Mouse (Mus musculus) left cerebral cortex, adult 9 months (tissue): ENCODE results near the gene Kctd20.

Experiments used
- DNase-seq, 2 experiments: peaks; one replicate each; pipeline ENCODE4 v3.0.0; 2022; ENCODE audit warnings: low spot score in 2 of 2

The Kctd20 gene

DNA sequence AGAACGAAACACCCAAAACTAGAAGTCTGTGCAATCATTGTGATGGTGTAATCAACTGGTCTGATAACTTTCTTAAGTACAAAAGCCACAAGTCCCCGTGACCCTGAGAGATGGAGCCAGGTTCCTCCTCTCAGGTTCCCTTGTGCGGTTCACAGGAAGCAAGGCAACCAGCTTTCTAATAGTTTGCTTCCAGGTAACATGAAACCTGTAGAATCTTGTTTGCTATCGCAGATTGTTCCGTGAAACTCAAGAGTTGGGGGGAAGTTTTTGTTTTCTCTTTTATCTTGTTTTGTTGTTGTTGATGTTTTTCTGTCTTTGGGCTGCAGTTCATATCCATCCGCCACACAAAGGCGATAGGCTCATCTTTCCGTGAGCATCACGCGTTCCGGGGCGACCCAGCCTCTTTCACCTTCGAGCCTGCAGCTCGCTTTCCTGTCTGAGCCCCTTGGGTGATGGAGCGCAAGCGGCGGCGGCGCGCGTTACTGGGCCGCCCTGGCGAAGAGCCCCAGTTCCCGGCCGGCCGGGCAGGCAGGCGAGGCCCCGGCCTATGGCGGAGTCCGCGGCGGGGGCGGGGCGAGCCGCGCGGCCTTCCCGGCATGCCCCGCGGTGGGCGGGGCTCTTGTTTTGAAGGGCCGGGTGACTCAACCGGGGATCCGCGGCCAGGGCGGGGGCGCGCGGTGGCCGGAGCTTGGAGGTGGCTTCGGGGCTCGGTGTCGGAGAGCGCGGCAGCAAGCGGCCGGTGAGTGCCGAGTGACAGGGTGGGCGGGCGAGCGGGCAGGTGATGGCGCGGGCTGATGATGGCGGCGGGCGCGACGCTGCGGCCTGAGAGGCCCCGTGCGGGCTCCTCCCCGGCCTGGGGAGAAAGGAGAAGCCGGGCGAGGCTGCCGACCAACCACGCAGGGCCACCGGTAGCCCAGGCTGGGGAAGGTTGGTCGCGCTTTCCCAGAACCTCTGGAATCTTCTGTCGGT, at the start of gene Kctd20:
Gene Kctd20, plus strand, starts transcription at position 120 of the 969 bp plus-strand sequence.
- DNase-seq: peak; percentile 55 to 88

DNA sequence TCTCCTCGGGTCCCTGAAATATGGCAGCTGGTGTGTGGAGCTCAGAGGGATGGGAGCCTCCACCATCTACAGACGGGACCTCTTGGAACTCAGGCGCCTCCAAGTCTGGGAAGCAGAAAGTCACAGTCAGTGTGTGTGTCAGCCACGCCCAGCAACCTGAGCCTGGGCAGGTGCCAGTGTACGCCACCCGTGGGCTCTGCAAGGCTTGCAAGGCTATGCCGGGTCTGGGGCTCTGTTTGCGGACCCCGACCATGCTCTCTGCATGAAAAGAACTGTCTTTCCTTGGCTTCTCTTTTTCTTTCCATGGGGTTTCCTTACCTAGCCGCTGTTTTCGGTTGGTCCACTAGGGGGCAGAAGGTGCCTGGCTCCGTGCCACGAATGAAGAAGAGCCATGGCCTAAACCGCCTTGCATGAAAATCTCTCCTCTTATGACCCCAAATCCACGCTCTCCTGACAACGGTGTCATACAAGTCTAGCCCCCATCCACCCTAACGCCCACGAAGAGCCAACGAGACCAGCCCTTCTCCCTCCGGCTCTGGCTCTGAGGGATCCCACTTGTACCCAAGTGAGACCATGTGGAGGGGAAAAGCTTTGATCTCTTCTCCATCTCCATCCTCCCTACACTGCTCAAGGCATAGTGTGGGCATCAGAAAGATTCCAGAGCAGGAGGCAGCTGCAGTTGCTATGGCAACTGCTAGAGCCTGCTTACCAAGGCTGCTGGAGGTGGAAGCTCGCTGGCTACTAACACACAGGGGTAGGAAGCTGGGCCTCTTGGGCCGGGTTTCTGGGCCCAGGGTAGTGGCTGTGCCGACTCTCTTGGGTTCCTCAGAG, 47.0 kb upstream of the Kctd20 start:
- DNase-seq: peak; percentile 63 to 75

DNA sequence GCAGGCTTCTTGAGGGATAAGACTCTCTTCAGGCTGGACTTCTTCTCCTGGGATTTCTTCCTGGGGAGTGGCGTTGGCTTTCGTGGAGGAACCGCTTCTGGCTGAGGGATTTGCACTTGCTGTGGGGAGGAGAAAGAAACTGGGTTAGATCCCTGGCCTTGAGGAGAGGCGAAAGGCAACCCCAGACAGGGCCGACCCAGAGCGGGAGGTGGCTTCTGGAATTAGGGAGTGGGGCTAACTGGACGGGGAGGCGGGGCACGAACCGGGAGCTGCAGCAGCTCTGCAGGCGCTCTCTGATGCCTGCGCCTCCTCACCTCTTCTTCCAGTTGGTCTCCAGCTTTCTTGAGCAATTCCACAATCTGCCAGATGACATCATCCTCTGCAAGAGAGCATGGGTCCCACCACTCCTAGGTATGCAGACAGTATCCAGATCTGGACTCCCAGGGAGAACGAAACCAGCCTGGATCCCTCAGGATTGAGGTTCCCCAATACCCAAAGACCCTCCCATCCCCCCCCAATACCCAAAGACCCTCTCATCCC, 46.3 kb upstream of the Kctd20 start:
- DNase-seq: peak in 1 of 2 experiments; percentile 31

DNA sequence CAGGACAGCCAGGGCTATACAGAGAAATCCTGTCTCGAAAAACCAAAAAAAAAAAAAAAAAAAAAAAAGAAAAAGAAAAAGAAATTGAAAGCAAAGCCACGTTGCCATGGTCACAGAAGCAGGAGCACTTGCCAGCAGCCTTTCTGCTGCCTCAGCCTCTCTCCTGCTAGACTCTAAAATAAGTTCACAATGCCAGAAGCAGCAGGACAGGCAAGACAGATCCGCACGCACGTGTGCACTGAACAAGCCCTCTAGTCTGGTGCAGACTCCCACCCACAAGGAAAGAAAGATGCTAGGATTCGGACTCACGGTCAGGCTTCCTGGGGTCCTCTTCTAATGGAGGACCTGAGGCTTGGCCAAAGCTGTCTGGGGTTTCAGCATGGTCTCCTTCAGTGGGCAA, 43.8 kb upstream of the Kctd20 start:
- DNase-seq: peak; percentile 59 to 72

DNA sequence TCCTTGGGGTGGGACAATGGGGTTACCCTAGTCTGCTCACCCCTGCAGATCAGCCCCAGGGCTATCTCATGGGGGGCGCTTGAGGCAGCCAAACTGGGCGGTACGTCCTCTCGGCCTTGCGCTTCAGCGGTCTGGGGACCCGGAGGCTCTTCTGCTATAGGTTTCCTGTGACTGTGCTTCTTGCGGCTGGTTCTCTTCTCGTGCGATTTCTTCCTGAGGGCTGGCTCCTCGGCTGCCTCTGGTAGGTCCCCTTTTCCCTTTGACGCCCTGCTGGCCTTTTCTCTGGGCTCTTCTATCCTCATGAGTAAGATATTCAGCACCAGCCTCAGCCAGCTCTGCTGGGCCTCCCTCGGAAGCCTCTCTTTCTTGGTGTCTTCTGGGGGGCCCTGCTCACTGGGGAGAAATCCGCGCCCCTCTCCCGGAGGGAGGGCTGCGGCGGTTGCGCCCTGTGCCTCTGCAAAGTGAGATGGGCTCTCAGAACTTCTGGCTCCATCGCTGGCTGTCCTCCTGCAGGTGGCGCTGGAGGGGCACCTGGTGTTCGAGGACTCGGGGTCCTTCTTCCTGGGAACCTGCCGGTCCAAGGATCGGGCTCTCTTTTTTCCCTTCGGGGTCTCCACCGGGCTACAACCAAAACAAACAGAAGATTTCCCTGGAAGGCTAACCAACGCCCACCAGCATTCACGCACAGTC, 42.4 kb upstream of the Kctd20 start:
- DNase-seq: no peak

DNA sequence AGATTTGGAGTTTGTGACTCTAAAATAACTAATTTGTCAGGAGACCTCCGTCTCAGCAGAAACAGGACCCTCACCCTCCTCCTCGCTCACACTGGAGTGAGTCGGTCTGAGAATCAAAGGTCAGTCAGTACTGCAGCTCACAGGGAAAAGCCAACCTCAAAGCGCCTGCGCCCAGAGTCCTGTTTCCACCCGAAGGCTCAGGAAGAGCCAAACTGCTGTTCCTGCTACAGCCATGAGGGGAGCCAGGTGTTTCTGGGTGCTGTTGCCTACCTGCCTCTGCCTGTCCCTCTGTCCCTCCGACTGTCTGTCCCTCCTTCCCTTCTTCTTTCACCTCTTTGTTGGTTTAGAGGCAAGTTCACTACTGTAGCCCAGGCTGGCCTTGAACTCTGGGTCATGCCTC, 41.6 kb upstream of the Kctd20 start:
- DNase-seq: no peak

DNA sequence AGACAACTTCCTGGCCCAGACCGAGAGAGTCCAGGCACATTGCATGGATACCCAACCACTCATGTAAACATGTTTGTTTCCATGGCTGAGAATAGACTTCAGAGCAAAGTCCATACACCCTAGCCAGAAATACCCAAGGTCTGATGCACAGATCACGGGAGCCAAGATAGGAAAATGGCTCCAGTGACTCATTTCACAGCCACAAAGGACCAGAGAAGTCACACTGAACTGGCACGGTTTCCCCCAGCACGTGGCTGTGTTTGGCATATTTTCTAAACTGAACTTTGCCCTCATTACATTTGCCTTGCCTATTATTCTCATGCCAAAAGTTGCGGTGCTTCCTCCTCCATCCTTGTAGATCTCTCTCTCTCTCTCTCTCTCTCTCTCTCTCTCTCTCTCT, 38.5 kb upstream of the Kctd20 start:
- DNase-seq: no peak

DNA sequence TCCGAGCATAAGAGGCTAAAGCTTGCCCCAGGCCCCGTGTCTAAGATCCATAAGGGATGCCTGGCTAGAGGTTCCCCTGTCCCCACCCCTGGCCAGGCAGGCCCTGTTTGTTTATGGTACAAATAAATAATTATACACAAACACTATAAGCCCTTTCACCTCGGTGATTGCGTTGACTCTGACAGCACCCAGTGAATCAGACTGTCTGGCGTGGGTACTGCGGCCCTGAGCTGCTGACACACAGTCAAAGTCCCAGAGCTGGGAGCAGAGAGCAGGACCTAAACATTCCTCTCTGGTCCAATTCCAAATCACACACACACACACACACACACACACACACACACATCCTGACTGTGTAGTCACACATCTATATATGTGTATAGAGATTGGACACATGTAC, 37.8 kb upstream of the Kctd20 start:
- no peak for DNase-seq

DNA sequence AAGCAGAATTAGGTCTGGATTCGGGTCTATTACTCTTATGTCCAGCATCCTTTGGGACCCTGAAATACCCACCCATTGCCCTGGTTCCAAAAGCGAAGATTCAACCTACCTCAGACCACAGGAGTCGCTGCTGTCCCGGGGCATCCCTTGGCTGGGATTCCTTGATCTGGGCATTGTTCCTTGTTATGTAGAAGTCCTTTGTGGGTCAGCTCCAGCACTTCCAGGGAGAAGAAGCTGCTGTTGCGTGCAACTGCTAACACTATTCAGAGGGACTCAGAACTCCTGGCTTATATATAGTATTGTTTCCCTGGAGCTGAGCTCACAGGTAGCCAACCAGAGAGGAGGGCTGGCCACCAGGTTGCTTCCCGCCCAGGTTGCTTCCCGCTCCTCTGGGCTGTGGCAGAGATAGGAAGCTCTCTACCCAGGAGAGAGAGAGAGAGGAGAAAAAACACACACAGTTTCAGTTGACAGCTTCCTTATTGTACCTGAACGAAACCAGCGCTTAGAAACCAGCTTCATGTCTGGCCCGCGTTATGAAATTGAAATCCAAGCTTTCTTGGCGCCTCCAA, 36.6 kb upstream of the Kctd20 start, which contains the start of gene 4930539E08Rik:
Gene 4930539E08Rik, minus strand, starts transcription at position 265 of the 569 bp plus-strand sequence.
- no peak for DNase-seq

DNA sequence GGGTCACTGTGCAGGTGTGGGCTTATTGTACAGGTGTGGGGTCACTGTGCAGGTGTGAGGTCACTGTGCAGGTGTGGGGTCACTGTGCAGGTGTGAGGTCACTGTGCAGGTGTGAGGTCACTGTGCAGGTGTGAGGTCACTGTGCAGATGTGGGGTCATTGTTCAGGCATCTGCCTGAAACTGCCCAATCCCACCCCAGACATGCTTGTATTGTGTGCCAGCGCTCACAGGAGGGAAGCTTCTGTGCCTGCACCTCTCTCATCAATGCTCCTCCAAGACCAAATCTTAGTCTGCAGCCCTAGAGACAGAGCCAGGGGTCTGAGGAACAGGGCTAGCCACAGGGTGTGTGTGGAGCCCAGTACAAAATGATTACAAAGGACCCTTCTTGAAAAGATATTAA, 35.2 kb upstream of the Kctd20 start:
- no peak for DNase-seq

DNA sequence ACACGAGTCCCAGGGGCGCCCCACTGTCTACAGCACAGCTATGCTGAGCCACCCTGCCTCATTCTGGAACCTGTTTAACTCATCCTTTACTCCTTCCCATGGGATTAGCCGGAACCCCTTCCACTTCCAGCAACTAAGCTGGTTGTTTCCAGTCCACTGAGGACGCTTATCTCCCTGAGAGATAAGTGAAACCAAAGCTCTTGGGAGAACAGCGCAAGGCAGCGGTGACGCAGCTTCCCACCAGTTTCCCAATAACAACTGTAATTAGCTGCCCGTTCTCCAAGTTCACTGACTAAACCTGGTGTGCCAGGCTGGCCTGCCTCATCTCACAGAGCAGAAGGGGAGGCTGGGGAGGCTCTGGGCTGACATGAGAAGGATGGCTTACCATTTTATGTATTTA, 30.7 kb upstream of the Kctd20 start:
- no peak for DNase-seq

DNA sequence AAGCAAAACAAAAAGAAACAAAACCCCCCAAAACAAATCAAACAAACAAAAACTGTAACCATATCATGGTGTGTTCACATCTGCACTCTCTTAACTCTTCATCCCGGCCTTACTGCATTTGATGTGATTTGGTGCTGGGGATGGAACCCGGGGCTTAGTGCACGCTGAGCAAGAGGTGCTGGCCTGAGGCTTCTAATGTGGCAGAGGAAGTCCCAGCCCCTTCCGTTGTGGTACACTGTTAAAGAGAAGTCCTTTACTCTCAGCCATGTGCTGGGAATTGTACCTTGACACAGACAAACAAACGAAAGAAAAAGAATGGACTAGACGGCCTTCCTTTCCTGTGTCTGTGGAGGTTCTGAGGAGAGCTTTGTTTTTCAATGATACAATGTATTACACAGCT, 29.7 kb upstream of the Kctd20 start:
- no peak for DNase-seq

DNA sequence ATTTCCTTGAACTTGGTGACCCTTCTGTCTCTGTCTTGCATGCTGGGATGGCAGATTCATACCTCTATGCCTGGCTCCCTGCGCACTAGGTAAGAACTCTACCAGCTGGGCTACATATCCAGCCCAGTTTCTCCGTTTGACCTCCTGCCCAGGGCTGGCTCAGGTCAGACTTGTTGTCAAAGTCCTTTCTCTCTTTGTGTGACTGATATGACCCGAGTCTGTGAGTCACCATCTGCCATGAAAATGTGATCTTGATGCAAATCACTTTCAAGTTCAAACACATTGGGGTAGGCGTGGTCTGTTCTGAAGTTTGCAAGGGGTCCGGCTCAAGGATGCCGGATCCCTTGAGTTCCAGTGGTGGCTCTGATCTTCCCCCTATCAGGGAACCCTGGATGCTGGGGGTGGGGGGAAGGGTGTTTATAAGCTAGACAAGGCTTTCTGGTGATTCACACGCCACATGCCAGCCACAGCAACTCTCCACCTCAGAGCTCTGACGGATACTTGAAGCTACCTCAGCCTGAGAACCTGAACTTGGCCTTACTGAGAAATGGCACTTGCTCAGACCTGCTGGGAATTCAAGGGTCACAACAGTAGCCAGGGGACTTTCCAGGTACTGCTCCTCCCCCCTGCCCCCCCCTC, 26.7 kb upstream of the Kctd20 start:
- DNase-seq: no peak

DNA sequence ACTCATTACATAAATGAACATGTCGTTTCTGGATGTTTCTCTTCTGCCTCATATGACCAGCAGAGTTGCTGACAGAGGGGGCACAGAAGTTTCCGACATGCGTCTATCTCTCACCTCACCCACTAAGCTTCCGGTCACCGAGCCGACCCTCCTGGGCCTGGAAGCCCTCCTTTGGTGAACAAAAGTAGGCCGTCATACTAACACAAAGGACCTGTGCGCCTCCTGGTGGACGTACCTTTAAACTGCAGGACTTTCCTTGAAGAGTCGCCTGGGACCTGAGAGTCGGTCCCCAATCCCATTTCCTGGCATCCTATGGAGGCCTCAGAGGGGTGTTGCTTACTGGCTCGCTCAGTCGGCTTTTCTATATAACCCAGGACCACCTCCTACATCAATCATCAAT, 25.4 kb upstream of the Kctd20 start:
- peak in 1 of 2 experiments; percentile 88 for DNase-seq

DNA sequence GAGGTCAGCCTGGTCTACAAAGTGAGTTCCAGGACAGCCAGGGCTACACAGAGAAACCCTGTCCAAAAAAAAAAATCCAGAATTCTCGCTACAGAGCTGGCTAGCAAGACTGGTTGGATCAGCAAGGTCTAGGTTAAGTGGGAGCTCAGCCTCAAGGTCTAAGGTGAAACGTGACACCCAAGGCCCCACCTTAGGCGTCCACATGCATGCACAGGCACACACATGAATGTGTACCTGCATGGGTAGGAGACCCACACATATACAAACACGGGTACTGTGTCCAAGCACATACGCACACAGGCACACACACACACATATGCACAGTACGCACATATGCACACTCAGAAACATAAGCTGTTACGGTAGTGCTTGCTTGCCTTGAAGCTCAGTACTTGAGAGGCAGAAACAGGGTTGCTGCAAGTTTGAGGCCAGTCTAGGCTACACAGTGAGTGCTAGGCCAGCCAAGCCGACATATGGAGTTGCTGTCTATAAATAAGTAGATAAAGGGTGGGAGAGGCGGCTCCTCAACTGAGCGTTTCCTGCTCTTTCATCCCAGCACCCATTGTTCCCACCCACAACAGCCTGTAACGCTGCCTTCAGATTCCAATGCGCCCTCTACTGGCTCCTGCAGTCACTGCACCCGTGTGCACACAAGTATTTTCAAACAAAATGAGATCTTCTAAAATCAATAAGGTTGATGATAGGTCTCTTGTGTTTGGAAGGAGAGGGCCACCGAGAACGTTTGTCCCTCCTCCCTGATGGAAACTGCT, 24.7 kb upstream of the Kctd20 start:
- DNase-seq: no peak

DNA sequence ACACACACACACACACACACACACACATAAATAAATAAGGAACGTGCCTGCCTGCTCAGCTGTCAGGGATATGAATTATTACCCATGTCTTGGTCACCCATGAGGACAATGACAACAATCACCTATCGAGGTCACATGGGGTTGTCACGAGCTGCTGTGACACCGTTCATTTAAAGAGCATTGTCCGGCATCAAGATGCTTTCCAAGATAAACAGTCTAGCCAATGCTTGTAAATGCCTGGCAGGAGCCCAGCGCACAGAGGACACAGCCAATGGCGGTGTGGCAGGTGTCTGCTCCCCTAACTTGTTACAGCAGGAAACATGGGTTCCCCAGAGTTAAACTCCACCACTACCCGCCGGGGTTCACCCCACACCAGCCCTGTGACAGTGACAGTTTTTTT, 23.7 kb upstream of the Kctd20 start:
- DNase-seq: no peak

DNA sequence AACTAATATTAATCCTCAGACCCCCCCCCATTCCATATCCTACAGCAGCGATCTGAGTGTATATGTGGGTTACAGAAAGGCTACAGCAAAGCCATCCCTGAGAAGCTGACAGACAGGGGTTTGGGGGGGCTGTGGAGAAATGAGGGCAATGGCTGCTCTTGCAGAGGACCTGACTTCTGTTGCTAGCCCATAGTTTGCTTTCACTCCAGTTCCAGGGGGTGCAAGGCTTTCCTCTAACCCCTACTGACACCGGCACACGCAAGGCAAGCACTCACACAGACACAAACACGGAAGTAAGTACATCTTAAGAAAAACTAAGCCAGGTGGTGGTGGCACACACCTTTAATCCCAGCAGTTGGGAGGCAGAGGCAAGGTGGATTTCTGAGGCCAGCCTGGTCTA, 22.4 kb upstream of the Kctd20 start:
- DNase-seq: no peak

DNA sequence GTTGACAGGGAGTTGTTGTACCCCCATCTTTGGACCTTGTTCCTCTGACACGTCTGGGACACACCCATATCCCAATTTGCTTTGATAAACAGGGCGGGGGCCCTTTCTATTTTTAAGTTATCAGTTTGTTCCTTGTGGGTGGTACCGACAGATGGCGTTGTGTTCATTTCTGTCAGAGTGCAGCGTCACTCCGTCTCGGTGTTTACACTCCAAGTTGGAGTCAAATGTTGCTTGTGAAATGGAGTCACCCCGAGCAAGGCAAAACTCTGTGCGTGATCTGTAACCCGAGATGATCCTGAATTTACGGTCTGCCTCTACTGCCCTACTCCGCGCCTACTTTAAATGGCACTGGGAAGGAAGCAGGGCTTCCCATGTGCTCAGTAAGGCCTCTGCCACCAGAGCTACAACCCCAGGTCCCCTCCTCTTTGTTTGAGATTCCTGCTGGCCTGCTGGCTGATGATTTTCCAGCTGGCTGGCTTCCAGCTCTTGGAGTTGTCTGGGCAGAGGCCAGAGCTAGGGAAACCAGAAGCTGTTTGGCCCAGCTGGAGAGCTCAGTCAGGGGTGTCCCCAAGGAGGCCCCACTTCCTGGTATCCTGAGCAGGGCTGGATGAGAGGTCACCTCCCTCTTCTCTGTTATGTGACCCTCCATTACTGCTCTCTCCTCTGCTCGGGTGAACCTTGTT, 21.2 kb upstream of the Kctd20 start:
- DNase-seq: no peak

DNA sequence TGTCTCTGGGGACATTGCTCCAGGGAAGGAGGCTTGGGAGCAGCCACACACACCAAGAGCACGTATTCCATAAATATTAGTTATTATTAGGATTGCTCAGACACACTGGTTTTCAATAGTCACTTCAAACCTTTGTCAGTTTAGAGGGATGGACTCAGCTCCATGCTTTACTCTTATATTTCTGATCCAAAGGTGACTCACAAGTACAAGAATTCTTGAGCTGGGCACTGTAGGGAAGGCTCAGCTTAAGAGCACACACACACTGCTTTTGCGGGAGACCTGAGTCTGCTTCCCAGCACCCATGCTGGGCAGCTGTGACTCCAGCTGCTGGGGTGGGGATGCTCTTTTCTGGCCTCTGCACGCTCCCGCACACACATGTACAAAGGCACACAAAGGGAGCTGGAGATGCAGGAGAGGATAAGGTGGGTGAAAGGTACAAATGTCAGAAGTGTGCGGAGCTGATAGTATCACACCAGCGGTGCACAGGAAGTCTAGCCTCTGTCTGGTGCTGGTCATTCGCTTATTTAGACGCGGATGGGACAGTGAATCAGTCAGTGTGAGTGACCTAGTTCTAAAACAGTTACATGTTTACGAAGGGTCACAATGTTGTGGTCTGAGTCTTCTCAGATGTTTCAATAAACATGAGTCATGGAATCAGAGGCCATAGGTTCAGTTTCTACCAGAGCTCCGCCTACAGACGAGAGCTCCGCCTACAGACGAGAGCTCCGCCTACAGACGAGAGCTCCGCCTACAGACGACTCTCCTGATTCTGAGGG, 20.1 kb upstream of the Kctd20 start:
- DNase-seq: no peak
